Mouse (Mus musculus): Measurements from ENCODE around the gene Pla2g4d. TPM values are rescaled to one million over a fixed set of nuclear protein-coding genes. Genes with fewer than 3 reads are reported as not detected.

The Pla2g4d gene
- total and polyA plus RNA-seq, 3 experiments: not detected

DNA sequence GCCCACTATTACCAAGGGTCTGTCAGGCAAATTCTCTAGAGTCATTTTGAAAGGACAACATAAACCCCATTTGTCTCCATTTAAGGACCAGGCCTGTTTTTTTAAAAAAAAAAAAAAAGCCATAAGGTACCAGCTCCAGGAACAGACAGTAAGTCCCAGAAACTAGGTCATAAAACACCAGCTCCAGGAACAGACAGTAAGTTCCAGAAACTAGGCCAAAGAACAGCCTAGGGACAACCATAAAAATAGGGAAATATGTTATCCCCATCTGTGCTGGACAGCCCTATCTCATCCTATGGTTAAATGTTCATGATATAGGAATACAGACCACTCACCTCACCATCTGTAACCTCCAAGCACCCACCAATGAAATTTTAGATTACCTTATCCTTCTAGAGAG is 32.7 kb downstream of the Pla2g4d start:
- Histone ChIP-seq H3K4me1 (ENCODE audit: control insufficient read depth in 1 of 2, insufficient read depth in 2 of 2) (peaks cover under 1 to 2% of the 10 kb centered on the region in 2 experiments; a peak in 3 of 4 replicates), H3K27me3 (replicated peaks) (no peaks in the 10 kb centered on the region), H3K9ac (ENCODE audit: insufficient read depth, low read depth) (no peak overlapping the region), H3K79me2 (replicated peaks; ENCODE audit: control insufficient read depth, extremely low read depth, insufficient read depth, poor library complexity, severe bottlenecking) (no peaks in the 10 kb centered on the region), H3K9me3 (replicated peaks; ENCODE audit: low read length) (peaks cover 2% of the 10 kb centered on the region), H3K4me2 (ENCODE audit: insufficient read depth, low read depth, poor library complexity, severe bottlenecking) (no peak overlapping the region), H3K36me3 (replicated peaks in 1 of 2; ENCODE audit: control insufficient read depth in 1 of 2, insufficient read depth in 1 of 2, low read length in 1 of 2) (no peaks in the 10 kb centered on the region), H3K4me3 (replicated peaks in 1 of 3; ENCODE audit: low read depth in 2 of 3, low read length in 2 of 3, poor library complexity in 1 of 3) (no peak overlapping the region), H3K27ac (ENCODE audit: insufficient read depth, low read depth) (no peak overlapping the region)
- dilution Hi-C loops (cut with MboI; ENCODE audit: extremely low pct_ligation_motif_present, extremely low pct_unique_long_range_greater_than_20kb, low sequenced_read_pairs) (no loop called here), in situ Hi-C loops (cut with MboI; ENCODE audit: low pct_ligation_motif_present, low pct_unique_long_range_greater_than_20kb, low sequenced_read_pairs) (no loop called here)
- TF ChIP-seq UBTF (IDR thresholded peaks at IDR 0.05; ENCODE audit: low read depth, low read length) (no peak), SIN3A (IDR thresholded peaks at IDR 0.05; ENCODE audit: low read length) (no peak), PAX5 (IDR thresholded peaks at IDR 0.05; ENCODE audit: low read length) (no peak), GABPA (IDR thresholded peaks at IDR 0.05; ENCODE audit: insufficient replicate concordance, low read depth, low read length) (no peak), POLR2A (IDR thresholded peaks at IDR 0.05; ENCODE audit: low read depth, low read length) (no peak), CTCF (conservative IDR thresholded peaks at IDR 0.05 in 1 of 2, IDR thresholded peaks at IDR 0.05 in 1 of 2; ENCODE audit: low read depth in 2 of 2, low read length in 2 of 2) (no peak), RCOR1 (conservative IDR thresholded peaks at IDR 0.05; ENCODE audit: low read depth, low read length) (no peak), CHD1 (IDR thresholded peaks at IDR 0.05; ENCODE audit: low read depth, low read length) (no peak), HCFC1 (IDR thresholded peaks at IDR 0.05; ENCODE audit: low read depth, low read length) (no peak), KAT2A (IDR thresholded peaks at IDR 0.05; ENCODE audit: insufficient replicate concordance, low read length) (no peak), IRF4 (IDR thresholded peaks at IDR 0.05; ENCODE audit: low read depth, low read length) (no peak), TBP (conservative IDR thresholded peaks at IDR 0.05; ENCODE audit: low read depth, low read length) (no peak), USF1 (IDR thresholded peaks at IDR 0.05; ENCODE audit: low read depth, low read length) (no peak)
- no peak for DNase-seq (ENCODE audit: extremely low read depth)

DNA sequence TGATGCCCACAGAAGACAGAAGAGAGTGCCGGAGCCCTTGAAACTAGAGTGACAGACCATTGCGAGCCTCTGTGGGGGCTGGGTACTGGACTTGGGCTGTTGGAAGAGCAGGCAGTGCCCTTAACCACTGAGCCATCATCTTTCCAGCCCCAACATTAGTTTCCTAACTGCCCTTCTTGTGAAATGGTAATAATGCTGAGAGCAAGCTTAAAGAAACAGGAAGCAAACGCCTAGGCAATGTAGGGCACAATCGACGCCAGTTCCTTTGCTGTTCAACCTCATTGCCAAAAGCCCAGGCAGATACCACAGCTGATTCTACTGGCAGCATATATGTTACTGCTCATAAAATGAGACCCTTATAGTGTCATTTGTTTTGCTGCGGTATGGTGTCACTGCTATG is 36.4 kb downstream of the Pla2g4d start:
- Histone ChIP-seq H3K36me3 (replicated peaks in 1 of 2; ENCODE audit: control insufficient read depth in 1 of 2, insufficient read depth in 1 of 2, low read length in 1 of 2) (no peaks in the 10 kb centered on the region), H3K27me3 (replicated peaks) (no peaks in the 10 kb centered on the region), H3K4me2 (ENCODE audit: insufficient read depth, low read depth, poor library complexity, severe bottlenecking) (no peak overlapping the region), H3K4me3 (replicated peaks in 1 of 3; ENCODE audit: low read depth in 2 of 3, low read length in 2 of 3, poor library complexity in 1 of 3) (no peak overlapping the region), H3K79me2 (replicated peaks; ENCODE audit: control insufficient read depth, extremely low read depth, insufficient read depth, poor library complexity, severe bottlenecking) (no peaks in the 10 kb centered on the region), H3K9me3 (replicated peaks; ENCODE audit: low read length) (peaks cover 2% of the 10 kb centered on the region), H3K9ac (ENCODE audit: insufficient read depth, low read depth) (no peak overlapping the region), H3K27ac (ENCODE audit: insufficient read depth, low read depth) (no peak overlapping the region), H3K4me1 (ENCODE audit: control insufficient read depth in 1 of 2, insufficient read depth in 2 of 2) (no peaks in the 10 kb centered on the region; a peak in 1 of 4 replicates)
- dilution Hi-C loops (cut with MboI; ENCODE audit: extremely low pct_ligation_motif_present, extremely low pct_unique_long_range_greater_than_20kb, low sequenced_read_pairs): no loop called here
- in situ Hi-C loops (cut with MboI; ENCODE audit: low pct_ligation_motif_present, low pct_unique_long_range_greater_than_20kb, low sequenced_read_pairs): no loop called here
- no peak for TF ChIP-seq RAD21 (IDR thresholded peaks at IDR 0.05; ENCODE audit: low read depth, low read length)
- TF ChIP-seq GABPA (IDR thresholded peaks at IDR 0.05; ENCODE audit: insufficient replicate concordance, low read depth, low read length): no peak
- TF ChIP-seq RCOR1 (conservative IDR thresholded peaks at IDR 0.05; ENCODE audit: low read depth, low read length): no peak
- TF ChIP-seq E2F4 (IDR thresholded peaks at IDR 0.05; ENCODE audit: insufficient replicate concordance, low read depth, low read length): no peak
- no peak for DNase-seq (ENCODE audit: extremely low read depth)

Data from CH12.LX (cell line).